Mouse (Mus musculus) left cerebral cortex, postnatal 10 days (tissue): ENCODE results near the gene Gm49405. TPM values are rescaled to one million over a fixed set of nuclear protein-coding genes. Genes with fewer than 3 reads are reported as not detected.
A peak's percentile ranks its signal among the peaks of the same experiment; 100 is the strongest.

Experiments used
- DNase-seq, 2 experiments: peaks; one replicate each; pipeline ENCODE4 v3.0.0; 2021 to 2022; ENCODE audit warnings: low spot score in 2 of 2, mixed read lengths in 1 of 2; ENCODE audit errors: extremely low spot score in 1 of 2
- intact Hi-C: fragments of 180-260 bp; cut with DNase I; formaldehyde crosslinking; loops from one replicate; pipeline ENCODE4 v1.15.1; 2025
- total RNA-seq, 2 experiments: library from RNA; stranded (reverse); gene quantifications; 2 replicates each; pipeline ENCODE4 v1.2.3; 2021

Gene Gm49405
- total RNA-seq, 2 experiments from 2014 or later: 0.81 to 1.4 TPM

DNA sequence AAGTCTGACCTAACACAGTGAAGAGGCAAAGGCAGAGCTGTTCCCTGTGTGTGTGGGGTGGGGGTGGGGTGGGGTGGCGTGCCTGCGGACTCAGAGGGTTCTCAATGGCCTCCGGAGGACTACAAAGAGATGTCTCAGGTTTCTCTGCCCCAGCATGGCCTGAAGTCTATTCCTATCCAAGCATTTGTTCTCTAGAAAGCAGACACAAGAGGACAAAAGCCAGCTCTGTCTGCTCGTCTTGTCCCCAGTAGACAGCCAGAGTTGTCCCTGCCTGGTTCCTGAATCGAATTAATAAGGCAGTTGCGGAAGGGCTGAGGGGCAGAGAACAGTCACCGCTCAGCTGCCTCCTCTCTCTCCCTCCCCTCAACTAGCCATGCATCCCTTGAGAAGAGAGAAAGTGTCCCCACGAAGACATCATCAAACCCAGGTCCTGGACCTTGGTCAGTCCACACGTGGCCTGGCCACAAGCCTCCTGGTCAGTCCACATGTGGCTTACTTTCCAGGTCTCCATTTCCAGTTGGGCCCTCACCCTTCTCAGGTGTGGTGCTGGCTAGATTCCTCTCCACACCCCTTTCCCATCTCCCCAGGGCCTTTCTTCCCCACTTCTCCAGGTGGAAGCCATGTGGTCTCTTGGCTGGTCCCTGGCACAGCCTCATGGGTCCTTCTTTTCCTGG, 16.8 kb upstream of the Gm49405 start:
- no peak for DNase-seq

DNA sequence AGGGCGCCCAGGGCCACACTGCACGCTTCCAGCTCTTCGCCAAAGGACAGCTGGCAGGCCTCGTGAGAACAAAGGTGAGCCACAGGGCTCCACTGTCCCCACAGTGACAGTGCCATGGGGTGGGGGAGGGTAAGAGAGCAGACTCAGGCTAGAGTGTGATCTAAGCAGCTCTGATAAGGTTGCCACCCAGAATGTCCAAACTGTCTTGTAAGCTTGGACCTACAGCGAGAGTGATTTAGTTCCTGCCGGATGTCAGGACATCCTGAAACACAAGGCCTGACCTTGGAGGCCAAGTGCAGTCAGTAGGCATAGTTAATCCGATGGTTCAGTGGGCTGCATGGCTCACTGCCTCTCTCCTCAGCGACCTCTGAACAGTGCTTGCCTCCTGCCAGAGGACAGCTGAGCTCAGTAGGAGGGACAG, 15.2 kb upstream of the Gm49405 start:
- no peak for DNase-seq
- intact Hi-C loops: no loop called here

More for the DNA sequence above, 16.8 kb upstream of the Gm49405 start:
- intact Hi-C loops: loop anchor here (5.0 kb wide), 1 partner anchor 36 kb away; no protein-coding TSS in a partner anchor

DNA sequence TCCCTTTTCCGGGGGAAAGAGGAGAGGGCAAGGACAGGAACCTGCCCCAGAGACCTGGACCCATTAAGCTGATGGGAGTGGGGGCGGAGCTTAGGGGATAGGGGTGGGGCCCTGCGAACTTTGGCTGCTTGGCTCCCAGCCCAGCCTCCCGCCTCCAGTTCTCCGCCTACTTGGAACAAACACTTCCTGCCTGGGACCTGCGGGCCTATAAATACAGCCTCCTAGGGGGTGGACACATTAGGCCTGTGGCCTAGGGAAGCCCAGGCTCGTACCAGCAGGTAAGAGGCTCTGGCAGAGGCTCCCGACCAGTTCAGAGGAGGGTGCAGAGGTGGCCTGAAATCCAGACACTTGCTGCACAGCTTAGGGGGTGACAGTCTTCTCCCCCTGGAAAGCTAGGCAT, 14.1 kb upstream of the Gm49405 start, which contains the start of gene Acy3:
Gene Acy3 (plus strand): TSS at position 237 of the 400 bp plus-strand sequence.
- peak in 1 of 2 experiments; percentile 88 for DNase-seq
- intact Hi-C loops: no loop called here

DNA sequence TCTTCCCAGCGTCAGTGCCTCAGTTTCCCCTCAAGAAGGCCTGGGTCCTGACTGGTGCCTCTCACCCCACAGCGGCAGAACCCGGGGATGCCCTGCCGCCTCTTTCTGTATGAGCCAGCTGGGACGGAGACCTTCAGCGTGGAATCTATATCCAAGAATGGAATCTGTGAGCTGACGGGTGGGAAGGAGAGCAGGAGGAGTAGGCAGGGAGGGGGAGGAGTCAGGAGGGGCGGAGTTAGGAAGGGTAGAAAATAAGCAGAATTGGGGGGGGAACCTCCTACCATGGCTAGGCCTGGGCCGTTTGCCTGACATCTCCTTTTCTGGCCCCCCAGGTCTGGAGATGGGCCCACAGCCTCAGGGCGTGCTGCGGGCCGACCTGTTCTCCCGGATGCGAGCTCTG, 12.4 kb upstream of the Gm49405 start:
- no peak for DNase-seq
- intact Hi-C loops: no loop called here

DNA sequence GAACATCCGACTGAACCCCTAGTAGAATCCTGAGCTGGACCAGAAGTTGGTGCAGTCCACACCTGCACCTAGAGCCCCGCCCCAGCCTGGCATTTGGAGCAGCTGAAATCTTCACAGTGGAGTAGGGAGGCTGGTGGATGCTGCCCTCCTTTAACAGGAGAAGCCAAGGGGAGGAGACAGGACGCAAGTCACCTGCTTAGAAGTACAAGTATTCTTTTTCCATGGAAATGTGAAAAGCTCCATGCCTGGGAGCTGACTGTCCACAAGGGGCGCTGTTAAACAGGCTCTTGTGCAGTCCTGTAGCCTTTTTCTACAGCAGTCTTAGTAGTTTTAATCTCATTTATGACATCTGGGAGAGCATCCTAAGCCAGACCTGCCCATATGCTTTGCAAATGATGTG, 11.7 kb upstream of the Gm49405 start:
- intact Hi-C loops: no loop called here
- no peak for DNase-seq

DNA sequence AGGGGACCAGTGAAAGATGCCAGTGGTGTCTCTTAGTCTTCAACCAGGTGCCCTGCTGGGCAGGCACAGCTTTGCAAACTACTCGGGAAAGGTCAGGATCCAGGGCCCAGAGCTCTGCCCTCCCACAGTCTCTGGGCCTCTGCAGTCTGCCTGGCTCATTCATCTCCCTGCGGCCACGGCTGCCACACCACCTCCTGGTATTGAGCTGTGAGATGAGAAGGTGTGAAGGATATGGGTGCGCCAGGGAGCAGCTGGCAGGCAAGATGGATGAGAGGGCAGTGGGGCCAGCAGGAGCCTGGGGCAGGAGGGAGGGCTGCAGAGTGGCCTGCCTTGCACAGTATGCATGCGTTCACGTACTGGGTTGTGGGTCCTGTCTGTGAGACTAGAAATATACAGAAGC, 9.6 kb upstream of the Gm49405 start:
- no peak for DNase-seq
- intact Hi-C loops: no loop called here

DNA sequence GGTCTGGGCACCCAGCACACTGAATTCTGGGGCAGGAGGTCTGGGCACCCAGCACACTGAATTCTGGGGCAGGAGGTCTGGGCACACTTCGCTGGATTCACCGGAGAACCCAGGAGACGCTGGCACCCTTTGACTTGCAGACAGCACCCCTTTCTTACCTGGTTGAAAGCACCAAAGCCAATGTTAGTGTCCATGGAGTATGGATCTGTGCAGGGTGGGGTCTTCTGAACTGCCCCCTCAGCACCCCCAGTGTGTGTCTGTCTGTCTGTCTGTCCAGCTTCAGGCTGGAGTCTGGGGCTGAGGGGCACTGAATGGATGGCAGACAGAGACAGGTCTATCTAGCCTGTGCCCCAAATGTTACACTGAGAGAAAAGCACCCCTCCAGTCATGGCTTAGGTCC, 8.9 kb upstream of the Gm49405 start:
- no peak for DNase-seq
- intact Hi-C loops: no loop called here

DNA sequence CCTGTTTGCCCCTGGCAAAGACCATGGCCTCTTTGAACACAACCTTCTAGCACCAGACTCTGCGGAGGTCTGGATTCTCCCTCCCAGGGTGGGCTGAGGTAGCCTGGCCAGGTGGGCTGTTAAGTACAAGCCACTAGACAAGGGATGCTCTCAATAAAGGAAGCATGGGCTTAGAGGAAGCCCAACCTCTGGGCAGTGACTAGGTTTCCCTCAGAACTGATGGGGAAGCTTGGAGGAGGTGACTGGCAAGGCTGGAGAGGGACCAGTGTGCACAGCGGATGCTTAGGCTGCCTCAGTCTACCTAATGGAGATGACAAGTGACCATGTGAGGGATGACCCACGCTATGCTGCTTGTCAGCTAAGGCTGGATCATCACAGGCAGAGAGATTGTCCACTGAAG, 8.5 kb upstream of the Gm49405 start:
- intact Hi-C loops: no loop called here
- DNase-seq: no peak

DNA sequence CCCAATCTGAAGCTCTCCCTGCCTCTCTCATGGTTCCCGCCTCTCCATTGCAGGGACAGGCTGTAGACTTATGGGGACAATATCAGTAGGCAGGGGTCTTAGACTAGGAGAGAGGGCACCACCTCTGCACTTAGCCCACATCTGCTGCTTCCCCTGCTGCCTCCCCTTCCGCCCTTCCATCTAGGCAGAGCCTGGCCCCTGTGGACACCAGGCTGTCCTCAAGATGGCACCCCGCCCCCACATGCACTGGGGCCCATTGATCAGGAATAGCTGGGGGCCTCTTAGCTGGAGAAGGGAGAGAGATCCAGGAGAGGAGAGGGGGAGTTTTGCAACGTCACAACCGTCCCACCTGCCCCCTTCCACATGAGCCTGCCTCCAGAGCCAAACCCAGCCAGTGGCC, 8.0 kb upstream of the Gm49405 start, which contains the start of gene Tbx10:
Gene Tbx10 (plus strand): TSS at position 337 of the 400 bp plus-strand sequence.
- intact Hi-C loops: no loop called here
- DNase-seq: no peak

DNA sequence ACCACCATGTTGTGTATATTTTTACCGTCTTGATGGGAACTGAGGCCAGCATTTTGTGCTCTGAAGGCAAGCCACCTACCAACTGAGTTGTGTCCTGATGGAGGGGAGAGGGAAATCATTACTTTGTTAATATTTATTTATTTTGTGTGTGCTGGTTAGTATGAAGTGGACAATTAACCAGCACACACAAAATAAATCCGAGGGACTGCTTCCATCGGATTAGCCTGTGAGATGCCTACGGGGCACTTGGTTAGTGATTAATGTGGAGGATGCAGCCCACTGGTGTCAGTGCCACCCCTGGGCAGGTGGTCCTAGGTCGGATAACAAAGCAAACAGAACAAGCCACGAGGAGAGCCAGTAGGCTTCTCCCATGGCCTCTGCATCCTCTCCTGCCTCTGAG, 5.5 kb upstream of the Gm49405 start:
- intact Hi-C loops: no loop called here
- DNase-seq: no peak

DNA sequence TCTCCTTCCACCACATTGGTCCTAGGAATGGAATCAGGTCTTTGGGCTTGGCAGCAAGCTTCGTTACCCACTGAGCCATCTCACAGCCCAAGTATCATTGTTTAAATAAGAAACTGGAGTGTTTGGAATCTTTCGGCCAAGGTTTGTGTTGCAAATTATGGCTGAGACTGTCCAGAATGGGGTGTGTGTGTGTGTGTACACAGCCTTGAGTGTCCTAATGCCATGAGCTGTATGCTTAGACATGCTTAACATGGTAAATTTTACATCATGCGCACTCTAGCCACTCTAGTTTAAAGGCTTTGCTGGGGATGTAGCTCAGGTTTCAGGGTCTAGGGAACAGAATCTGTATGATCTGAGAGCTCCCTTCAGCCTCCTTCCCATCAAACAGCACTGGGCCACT, 4.9 kb upstream of the Gm49405 start:
- no peak for DNase-seq
- intact Hi-C loops: no loop called here

DNA sequence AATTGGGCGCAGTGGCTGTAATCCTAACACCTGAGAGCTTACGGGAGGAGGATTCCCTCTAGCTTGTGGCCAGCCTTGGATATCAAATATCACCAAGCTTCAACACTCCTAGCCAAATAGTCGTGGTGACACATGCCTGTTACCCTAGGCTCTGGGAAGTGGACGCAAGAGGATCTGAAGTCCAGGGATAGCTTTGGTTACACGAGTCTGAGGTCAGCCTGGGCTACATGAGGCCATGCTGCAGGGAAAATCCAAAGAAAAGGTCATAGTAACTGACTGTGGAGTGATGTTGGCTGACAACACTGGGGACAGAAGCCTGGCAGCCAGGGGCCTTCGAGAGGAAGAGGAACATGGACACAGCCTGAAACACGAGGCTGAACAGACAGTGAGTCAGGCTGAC, 4.3 kb upstream of the Gm49405 start:
- intact Hi-C loops: no loop called here
- no peak for DNase-seq

DNA sequence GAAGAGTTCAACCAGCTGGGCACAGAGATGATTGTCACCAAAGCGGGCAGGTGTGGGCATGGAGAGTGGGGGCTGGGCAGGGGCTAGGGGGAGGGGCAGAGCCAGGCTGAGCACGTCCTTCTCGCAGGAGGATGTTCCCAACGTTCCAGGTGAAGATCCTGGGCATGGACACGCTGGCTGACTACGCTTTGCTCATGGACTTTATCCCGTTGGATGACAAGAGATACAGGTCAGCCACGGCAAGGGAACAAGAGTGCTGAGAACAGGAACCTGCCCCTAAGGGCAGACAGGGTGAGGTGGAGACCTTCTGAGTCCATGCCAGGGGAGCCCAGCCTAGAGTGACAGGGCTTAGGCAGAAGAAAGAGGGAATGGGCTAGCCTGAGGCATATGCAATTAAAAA, 3.7 kb upstream of the Gm49405 start:
- intact Hi-C loops: no loop called here

DNA sequence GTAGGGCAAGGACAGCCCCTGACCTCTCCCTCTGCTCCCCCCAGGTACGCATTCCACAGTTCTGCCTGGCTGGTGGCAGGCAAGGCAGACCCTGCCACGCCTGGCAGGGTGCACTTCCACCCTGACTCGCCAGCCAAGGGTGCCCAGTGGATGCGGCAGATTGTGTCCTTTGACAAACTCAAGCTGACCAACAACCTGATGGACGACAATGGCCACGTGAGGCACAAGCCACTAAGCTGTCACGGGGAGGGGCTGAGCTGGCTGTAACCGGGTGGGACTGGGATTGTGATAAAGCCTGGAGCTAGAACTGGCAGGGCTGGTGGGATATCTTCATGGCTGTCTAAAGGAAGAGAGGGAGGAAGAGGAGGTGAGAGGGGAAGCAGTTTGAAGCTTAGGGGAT, 3.2 kb upstream of the Gm49405 start:
- intact Hi-C loops: no loop called here
- no peak for DNase-seq

More for the DNA sequence above, 3.7 kb upstream of the Gm49405 start:
- no peak for DNase-seq

DNA sequence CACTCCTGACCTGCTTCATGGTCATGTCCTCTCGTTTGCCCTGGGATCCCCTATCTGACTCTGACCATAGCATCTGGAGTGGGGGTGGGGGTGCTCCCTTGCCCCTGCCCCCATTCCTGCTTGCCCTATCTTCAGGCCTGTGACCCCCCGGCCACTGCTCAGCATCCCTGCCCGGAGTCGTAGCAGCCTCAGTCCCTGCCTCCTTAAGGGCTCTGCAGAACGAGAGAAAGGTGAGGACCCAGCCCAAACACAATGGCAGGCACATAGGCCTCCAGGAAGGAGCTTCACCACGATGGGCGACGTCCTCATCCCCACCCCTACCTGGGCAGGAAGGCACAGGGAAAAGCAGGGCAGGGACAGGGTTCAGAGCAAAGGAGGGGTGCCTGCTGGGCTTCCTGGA, 2.1 kb upstream of the Gm49405 start:
- intact Hi-C loops: no loop called here

DNA sequence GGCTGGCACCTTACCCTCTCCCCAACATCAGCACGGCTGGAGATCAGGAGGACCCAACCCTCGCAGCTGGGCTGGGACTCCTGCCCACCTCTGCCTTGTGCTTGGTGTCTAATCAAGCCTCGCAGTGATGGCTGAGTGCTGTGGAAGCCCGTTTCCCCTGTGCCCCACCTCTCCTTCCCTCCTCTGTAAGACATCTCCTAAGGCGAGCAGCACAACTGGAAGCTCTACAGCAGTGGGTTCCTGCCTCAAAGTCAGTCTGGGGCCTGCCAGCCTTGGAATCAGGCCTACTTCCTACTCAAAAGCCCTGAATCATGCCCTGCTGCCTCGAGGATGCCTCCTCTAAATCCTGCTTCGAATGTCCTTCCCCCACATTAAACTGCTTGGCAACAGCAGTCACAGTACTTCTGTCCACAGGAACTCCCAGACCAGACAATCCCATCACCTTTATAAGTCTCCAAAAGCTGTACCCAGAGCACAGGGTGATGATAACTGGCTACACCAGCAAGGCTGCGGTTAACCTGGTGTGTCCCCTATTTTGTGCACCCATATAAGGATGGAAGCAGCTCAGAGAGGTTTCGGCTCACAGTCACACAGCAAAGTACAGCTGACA, 1.2 kb upstream of the Gm49405 start:
- intact Hi-C loops: no loop called here
- peak in 1 of 2 experiments; percentile 25 for DNase-seq

More for the DNA sequence above, 2.1 kb upstream of the Gm49405 start:
- peak in 1 of 2 experiments; percentile 36 for DNase-seq

DNA sequence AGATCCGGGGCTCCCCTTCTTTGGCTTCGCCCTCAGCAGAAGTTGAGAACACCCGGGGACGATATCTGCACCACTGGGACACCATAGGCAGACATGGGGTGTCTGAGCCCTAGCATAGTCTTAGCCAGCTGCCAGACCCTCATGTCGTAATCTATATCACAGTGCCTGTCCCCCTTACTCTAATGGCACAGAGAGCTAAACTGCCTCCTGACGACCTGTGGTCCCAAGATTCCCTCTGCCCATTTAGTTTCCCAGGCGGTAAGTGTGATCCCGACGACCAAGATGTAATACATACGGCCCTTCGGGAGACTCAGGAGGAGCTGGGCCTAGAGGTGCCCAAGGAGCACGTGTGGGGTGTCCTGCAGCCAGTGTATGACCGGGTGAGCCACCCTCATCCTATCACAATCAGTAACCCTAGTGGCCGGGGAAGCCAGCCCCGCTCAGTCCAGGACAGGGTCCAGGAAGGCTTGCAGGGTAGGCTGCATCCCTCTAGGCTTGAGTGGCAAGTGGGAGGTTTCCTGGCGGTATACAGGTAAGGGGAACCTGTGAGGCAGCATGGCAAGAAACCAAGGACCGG, 611 bp downstream of the Gm49405 start:
- intact Hi-C loops: no loop called here
- peak in 1 of 2 experiments; percentile 28 for DNase-seq

DNA sequence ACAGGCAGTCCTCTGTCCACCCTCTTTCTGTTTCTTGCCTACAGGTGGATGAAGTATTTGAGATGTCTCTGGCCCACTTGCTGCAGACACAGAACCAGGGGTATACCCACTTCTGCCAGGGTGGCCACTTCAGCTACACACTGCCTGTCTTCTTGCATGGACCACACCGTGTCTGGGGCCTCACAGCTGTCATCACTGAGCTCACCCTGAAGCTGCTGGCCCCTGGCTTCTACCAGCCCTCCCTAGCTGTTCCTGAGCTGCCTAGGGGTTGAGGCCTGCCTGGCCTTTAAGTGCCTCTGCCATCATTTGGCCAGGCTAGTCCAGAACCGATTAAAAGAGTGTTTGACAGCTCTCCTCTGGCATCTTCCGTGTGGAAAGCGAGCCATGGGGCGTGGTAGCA, 1.3 kb downstream of the Gm49405 start:
- DNase-seq: no peak
- intact Hi-C loops: no loop called here

DNA sequence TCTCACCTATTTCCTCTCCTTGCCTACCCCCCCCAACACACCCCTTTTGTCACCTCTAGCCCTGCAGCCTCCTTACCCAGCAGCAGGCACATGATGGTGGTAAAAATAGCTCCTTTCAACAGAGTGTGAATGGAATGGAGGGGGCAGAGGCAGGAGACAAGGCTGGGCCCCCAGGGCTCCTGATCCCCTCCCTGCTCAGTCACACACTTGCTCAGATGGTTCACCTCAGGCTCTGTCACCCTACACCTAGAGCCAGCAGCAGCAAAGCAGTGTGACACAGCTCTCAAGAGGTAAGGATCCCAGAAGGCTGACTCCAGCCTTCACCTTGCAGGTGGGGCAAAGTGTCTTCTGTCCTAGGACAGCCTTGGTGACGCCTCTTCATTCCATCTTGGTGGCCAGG, 2.7 kb downstream of the Gm49405 start, which contains the start of gene Doc2g:
Gene Doc2g (plus strand): TSS at position 202 of the 400 bp plus-strand sequence.
- intact Hi-C loops: no loop called here
- peak in 1 of 2 experiments; percentile 18 for DNase-seq

DNA sequence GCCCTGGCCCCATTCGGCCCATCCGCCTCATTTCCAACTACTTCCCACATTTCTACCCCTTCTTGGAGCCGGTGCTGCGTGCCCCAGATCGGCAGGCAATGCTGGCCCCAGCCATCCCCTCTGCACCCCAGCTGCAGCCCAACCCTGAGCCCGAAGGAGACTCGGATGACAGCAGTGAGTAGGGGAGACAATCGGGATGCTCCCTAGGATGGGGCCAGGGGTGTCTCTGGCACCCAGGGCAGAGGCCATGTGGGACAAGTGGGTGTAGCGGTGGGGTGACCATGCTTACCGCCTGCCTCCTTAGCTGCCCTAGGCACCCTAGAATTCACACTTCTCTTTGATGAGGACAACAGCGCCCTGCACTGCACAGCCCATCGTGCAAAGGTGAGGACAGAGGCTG, 3.2 kb downstream of the Gm49405 start:
- DNase-seq: peak in 1 of 2 experiments; percentile 22
- intact Hi-C loops: no loop called here
